Mouse (Mus musculus) NIH3T3 (cell line): Measurements from ENCODE around the gene Lmbrd1.
"Not testable (repeated sequence)": the region's sequence is repeated elsewhere in the genome, so short reads cannot be mapped to it uniquely, and the experiment has no call there.

Source experiments
- DNase-seq: peaks from one replicate; pipeline ENCODE4 v3.0.0-alpha.2; 2012; ENCODE audit warnings: low read depth

Gene Lmbrd1

GRCm38 (mm10) chr1:24678205-24678917, at the start of gene Lmbrd1:
Gene Lmbrd1 (plus strand): TSS chr1:24678630.
- DNase-seq: peak; percentile 97

DNA sequence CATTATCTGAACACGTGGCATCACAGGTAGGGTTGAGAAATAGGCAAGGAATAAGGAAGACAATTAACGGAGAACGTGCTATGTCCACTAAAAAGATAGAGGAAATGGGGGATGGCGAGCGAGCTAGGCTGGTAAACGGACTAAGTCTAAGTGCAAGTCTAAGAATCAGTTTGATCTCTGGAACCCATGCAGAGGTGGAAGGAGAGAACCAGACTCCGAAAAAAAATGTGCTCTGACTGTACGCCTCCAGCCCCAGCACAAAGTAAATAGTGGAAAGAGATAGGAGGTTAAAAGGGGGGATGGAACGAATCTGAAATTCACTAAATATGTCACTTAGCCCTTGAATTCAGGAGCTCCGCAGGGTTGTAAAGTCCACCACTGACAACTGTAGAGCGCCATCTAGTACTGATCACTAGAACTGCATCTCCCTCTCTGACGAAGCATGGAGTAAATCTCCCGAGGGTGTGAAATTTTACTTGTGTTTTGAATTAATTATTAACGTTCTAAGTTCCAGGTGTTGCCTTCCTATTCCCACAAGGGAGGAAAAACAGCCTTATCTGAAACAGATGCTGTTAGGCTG, 44.8 kb upstream of the Lmbrd1 start:
- DNase-seq: peak; percentile 13

DNA sequence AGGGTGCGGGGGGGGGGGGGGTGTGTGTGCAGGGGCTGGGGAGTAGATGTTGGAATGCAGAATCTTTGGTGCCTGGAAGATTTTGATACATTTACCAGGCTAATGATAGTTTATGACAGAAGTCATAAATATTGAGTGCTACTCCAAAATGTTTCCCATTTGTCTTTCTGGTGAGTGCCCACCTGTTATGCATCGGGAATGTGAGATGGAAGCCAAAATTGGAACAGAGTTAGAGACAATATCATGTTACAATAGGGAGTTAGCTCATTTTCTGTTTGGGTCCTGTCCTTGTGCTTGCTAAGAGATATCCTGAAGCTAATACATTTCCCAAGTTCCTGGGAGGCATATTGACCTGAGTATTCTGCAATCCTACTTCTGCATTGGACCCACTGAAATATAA, 28.3 kb upstream of the Lmbrd1 start:
- no peak for DNase-seq

DNA sequence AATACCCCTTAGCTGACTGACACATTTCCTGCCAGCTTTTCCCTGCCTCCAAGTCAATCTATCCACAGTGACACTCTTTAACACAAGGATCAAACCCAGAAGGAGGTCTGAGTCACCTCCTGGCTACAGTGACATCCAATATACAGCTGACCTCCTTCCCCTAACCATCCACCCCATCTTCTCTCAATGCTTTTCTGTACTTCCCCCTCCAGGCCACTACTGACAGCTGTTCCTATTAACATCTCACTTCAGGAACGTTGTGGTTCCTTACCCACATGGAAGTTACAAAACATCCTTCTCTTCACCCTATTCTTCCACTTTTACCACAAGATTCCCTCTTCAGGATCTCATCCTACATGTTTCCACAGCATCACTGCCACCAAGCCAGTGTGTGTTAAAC, 18.5 kb upstream of the Lmbrd1 start:
- DNase-seq: no peak

- DNase-seq: not testable (repeated sequence)
Measured at GRCm38 (mm10) chr1:24660662-24661061, 17.8 kb upstream of the Lmbrd1 start.

GRCm38 (mm10) chr1:24661551-24661950, 16.9 kb upstream of the Lmbrd1 start:
- DNase-seq: no peak

- DNase-seq: no peak
Measured at GRCm38 (mm10) chr1:24664158-24664557, 14.3 kb upstream of the Lmbrd1 start.

- DNase-seq: no peak
Measured at GRCm38 (mm10) chr1:24673231-24673630, 5.2 kb upstream of the Lmbrd1 start.

GRCm38 (mm10) chr1:24677706-24678105, 724 bp upstream of the Lmbrd1 start:
- peak; percentile 36 for DNase-seq

GRCm38 (mm10) chr1:24679071-24679470, 641 bp downstream of the Lmbrd1 start:
- no peak for DNase-seq

- DNase-seq: no peak
Measured at GRCm38 (mm10) chr1:24680991-24681390, 2.6 kb downstream of the Lmbrd1 start.

DNA sequence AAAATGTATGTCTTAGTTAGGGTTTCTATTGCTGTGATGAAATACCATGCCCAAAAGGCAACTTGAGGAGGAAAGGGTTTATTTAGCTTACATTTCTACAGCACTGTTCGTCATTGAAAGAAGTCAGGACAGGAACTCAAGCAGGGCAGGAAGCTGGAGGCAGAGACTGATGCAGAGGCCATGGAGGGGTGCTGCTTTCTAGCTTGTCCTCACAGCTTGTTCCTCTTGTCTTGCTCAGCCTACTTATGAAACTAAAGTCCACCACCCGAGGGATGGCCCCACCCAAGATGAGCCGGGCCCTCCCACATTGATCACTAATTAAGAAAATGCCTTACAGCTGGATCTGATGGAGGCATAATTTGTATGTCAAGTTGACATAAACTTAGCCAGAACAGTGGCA, 3.5 kb downstream of the Lmbrd1 start:
- DNase-seq: no peak

GRCm38 (mm10) chr1:24683947-24684346, 5.5 kb downstream of the Lmbrd1 start:
- DNase-seq: peak; percentile 17

GRCm38 (mm10) chr1:24685606-24686005, 7.2 kb downstream of the Lmbrd1 start:
- no peak for DNase-seq

DNA sequence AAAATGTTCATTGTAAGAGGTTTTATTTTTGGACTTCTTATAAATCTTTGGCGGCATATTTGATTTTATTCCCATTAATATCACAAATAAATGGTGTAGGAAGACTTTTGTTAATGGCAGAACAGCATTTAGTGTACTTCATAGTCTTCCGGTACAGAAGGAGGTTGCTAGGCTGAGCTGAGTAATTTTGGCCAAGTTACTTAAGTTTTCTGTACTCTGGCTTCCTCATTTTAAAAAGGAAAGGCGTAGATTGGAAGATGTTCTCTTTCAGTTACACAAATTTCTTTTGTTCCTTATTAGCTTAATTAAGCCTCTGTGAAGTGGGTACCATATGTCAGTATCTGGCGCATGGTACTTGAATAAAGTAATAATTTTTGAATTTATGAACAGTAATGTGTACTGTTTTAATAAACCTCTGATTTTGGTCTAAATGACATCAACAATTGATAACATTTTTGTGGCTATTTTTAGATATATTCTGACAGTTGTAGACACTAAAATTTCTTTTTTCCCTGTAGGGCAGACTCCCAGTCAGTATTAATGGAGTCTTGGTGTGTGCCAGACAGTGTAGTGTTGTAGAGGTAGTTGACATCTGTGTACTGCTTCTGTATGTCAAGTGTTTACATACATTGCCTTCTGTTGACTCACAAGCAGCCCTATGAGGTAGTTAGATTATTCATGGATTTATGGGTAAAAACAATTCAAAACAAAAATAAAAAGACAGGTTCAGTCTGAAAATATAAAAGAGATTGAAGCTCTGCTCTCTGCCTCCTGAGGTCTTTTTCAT, 8.0 kb downstream of the Lmbrd1 start:
- no peak for DNase-seq

- DNase-seq: no peak
Measured at GRCm38 (mm10) chr1:24697677-24698076, 19.2 kb downstream of the Lmbrd1 start.

GRCm38 (mm10) chr1:24698146-24698880, 19.9 kb downstream of the Lmbrd1 start:
- no peak for DNase-seq

DNA sequence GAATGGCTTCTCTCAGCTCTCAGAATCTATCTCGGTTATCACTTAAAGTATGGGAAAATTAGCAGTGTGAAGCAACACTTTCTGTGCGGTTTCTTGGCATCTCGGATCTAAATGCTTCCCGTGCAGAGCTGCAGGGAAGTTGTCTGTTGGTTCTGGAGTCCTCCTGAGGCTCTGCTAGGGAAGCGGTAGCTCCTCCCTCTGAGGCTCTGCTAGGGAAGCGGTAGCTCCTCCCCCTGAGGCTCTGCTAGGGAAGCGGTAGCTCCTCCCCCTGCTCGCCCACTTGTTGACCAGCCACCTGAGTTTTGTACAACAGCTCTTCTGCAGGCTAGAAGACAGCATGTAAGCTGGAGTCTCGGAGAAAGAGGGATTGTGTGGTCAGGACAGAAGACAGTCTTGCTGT, 20.9 kb downstream of the Lmbrd1 start:
- DNase-seq: peak; percentile 18

DNA sequence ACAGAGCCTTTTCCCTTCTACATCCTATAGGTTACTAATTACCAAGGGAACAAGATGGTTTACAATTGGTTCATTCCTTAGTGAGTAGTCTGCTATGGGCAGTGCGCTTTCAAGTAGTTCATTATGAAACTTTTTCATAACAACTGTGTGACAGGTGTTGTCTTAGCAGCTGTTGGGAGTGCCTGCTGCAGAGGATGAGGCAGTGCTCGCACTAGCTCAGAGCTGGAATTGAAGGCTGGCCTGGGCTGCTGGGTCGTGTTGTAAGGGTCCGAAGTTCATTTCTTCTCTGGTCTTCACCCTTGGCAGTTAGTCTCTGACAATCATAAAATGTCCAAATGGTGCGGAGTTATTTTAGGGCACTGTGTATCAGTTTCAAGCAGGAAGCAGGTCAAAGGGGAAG, 21.8 kb downstream of the Lmbrd1 start:
- DNase-seq: no peak

- no peak for DNase-seq
Measured at GRCm38 (mm10) chr1:24703821-24704220, 25.4 kb downstream of the Lmbrd1 start.

DNA sequence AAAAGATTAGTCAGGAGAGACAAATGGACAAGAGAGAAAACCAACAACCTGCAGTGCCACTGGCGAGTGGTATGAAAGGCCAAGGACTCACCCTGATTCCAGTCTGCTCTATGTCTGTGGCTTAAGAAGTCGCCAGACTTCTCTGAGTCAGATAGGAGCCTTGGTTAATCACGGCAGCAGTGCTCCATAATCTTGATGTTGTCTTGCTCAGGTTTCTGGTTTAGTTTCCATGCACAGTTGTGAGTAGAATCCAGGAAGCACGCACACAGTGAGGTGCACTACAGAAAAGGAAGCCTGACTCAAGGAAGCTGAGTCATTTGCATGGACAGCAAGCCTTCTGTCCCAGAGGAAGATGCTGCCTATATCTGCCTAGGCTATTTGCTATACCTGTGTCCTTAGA, 37.9 kb downstream of the Lmbrd1 start:
- DNase-seq: no peak

DNA sequence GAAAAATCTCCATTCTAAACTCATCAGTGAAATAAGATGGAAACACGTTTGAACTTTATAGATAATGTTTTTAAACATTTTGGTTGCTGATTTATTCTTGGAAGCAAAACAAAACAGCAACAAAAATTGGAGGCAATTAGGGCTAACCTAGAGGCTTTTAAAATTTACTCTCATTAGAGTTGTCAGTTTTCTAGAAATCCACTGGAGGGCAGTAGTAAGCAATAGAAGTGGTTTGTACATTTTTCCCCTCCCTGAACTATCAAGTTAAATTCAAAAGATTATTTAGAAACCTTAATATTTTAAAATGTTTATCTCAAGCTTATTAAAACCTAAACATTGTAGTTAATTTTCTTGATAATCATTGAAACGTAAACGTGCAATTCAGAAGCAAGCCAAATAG, 41.2 kb downstream of the Lmbrd1 start:
- DNase-seq: peak; percentile 21
